Mouse (Mus musculus): ENCODE data around the gene Spock1.

- TF ChIP-seq POLR2A (IDR thresholded peaks at IDR 0.05; ENCODE audit: borderline replicate concordance, extremely low read depth, low read depth, low read length) (no peak), CTCF (IDR thresholded peaks at IDR 0.05; ENCODE audit: insufficient read depth, low read length) (no peak)
These were observed 119.8 kb downstream of the Spock1 start for GRCm38 (mm10) chr13:57788299-57788698.

All from lung, adult 2 months (tissue).